Mouse (Mus musculus): ENCODE data around the gene Pimreg. TPM values are rescaled to one million over a fixed set of nuclear protein-coding genes. Genes with fewer than 3 reads are reported as not detected.

Pimreg gene
- 89.1 and 89.5 TPM in 2 replicates for polyA plus RNA-seq (2015; fragmentation: Nextera tagmentation; extraction: Ambion mirVana)

- Histone ChIP-seq H3K27me3 (peaks cover 15% of the 10 kb centered on the region; the same call in 1 of the 2 replicates), H3K4me2 (replicated peaks) (peak within 1 kb of the TSS; percentile 94), H3K4me3 (replicated peaks) (peak within 1 kb of the TSS; percentile 75), H3K9me3 (replicated peaks) (no peaks in the 10 kb centered on the region), H3K4me1 (peaks cover 32% of the 10 kb centered on the region), H3K36me3 (peaks cover 19% of the 10 kb centered on the region; the same call in 1 of the 2 replicates), H3K27ac (replicated peaks) (peak within 1 kb of the TSS; percentile 68), H3K9ac (peak within 1 kb of the TSS; percentile 44)
- ATAC-seq (ENCODE audit: insufficient number of reproducible peaks, low FRiP score, low TSS enrichment, low read depth), result peak; percentile 90
- WGBS, result under 1% methylated on average over 52 of the region's 52 CpGs
Measured at GRCm38 (mm10) chr11:72041768-72042607, at the start of gene Pimreg. Gene Pimreg (plus strand): TSS chr11:72042032.

DNA sequence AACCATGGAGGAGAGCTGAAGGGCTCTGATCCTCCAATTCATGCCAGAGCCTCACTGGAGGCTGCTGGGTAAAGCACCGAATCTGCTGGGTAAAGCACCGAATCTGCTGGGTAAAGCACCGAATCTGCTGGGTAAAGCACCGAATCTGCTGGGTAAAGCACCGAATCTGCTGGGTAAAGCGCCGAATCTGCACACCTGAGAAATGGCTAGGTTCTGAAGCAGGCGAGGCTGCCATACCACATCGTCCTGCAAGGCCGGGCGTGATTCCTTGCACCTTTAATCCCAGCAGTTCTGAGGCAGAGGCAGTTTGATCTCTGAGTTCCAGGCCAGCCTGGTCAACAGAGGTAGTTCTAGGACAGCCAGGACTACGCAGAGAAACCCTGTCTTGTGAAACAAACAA is 49.4 kb upstream of the Pimreg start:
- Histone ChIP-seq H3K4me3 (replicated peaks) (no peak overlapping the region), H3K4me1 (peaks cover 17% of the 10 kb centered on the region), H3K27me3 (peaks cover 2% of the 10 kb centered on the region), H3K9ac (no peak overlapping the region), H3K36me3 (no peaks in the 10 kb centered on the region), H3K9me3 (replicated peaks) (no peaks in the 10 kb centered on the region), H3K4me2 (replicated peaks) (no peak overlapping the region), H3K27ac (replicated peaks) (no peak overlapping the region)
- 88% methylated on average over 12 of the region's 12 CpGs for WGBS
- ATAC-seq (ENCODE audit: insufficient number of reproducible peaks, low FRiP score, low TSS enrichment, low read depth), result no peak

DNA sequence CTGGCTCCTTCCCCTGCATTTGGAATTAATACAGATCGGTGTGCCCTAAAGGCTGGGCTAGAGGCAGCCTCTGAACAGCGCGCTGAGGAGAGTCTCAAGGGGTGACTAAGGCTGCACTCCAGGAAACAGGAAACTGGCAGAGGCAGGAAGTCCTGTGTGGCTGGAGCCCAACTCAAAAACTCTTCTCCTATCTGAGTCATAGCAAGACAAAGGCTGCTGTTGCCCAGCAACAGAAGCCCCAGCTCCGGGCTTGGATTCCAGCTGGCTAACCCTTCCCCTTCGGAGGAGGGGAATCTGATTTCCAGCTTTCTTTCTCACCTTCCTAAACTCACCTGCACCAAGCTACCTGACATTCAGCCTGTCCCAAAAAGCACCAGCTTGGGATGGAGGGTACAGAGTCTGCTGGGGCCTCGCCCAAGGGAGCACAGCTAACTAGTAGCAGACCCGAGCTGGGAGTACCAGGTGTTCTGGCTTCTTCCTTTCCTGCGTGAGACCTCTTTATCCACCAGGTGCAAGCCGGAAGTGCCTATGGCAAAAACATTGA is 45.8 kb upstream of the Pimreg start:
- 0 out of 2 replicates have a peak overlapping the region, but pooled peaks have one; percentile 1 for H3K4me3 ChIP-seq (replicated peaks)

GRCm38 (mm10) chr11:71996805-71997204 is 45.0 kb upstream of the Pimreg start:
- H3K36me3 ChIP-seq, result no peaks in the 10 kb centered on the region
- no peak overlapping the region for H3K4me3 ChIP-seq (replicated peaks)
- H3K4me2 ChIP-seq (replicated peaks), result no peak overlapping the region
- H3K9ac ChIP-seq, result no peak overlapping the region
- no peak overlapping the region for H3K27ac ChIP-seq (replicated peaks)
- WGBS, result 24% methylated on average over 11 of the region's 11 CpGs
- peaks cover 3% of the 10 kb centered on the region; the same call in 1 of the 2 replicates for H3K27me3 ChIP-seq
- peaks cover 17% of the 10 kb centered on the region for H3K4me1 ChIP-seq
- H3K9me3 ChIP-seq (replicated peaks), result no peaks in the 10 kb centered on the region
- ATAC-seq (ENCODE audit: insufficient number of reproducible peaks, low FRiP score, low TSS enrichment, low read depth), result no peak

More for the DNA sequence above, 45.8 kb upstream of the Pimreg start:
- no peaks in the 10 kb centered on the region for H3K36me3 ChIP-seq
- 12% methylated on average over 9 of the region's 9 CpGs for WGBS
- H3K27me3 ChIP-seq, result peaks cover 3% of the 10 kb centered on the region; the same call in 1 of the 2 replicates
- H3K4me1 ChIP-seq, result peaks cover 17% of the 10 kb centered on the region
- H3K9me3 ChIP-seq (replicated peaks), result no peaks in the 10 kb centered on the region
- peak overlapping the region; percentile 69 for H3K27ac ChIP-seq (replicated peaks)
- H3K9ac ChIP-seq, result no peak overlapping the region
- H3K4me2 ChIP-seq (replicated peaks), result peak overlapping the region; percentile 43
- peak; percentile 85 for ATAC-seq (ENCODE audit: insufficient number of reproducible peaks, low FRiP score, low TSS enrichment, low read depth)

GRCm38 (mm10) chr11:72000194-72000593 is 41.6 kb upstream of the Pimreg start:
- Histone ChIP-seq H3K27ac (replicated peaks) (no peak overlapping the region), H3K4me1 (peaks cover 17% of the 10 kb centered on the region), H3K9ac (no peak overlapping the region), H3K4me3 (replicated peaks) (no peak overlapping the region), H3K9me3 (replicated peaks) (no peaks in the 10 kb centered on the region), H3K36me3 (no peaks in the 10 kb centered on the region), H3K27me3 (peaks cover 3% of the 10 kb centered on the region; the same call in 1 of the 2 replicates), H3K4me2 (replicated peaks) (no peak overlapping the region)
- no peak for ATAC-seq (ENCODE audit: insufficient number of reproducible peaks, low FRiP score, low TSS enrichment, low read depth)
- WGBS, result 86% methylated on average over 6 of the region's 6 CpGs

DNA sequence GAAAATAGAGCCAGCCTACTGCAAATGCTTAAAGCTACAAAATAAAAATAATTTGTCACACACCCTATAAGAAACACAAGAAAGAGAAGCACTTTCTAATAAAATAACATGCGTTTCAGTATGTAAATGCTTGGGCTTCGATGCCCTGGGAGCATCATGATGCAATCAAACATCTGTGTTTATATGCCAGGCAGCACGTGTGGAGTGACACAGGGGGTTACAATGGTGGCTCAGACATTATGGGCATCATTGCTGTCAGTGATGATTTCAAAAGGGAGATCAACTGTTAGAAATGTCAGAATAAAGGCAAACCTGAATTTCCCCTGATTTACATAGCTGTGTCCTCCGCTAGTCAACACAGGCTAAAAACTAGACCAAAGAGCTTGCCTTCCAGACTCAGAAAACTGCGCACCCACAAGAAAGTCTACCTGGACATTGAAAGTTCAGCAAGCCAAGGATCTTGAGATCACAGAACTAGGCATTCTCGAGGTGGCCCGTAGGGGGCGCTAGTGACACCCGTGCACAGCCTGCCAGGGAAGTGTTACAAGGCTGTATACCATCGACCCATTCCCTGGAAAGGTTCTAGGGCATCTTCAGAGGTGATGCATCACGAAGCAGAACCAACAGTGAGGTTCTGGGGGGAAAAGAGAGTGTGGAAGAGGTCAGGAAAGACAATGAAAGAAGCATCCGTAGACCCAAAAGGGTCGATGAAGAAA is 39.5 kb upstream of the Pimreg start:
- H3K36me3 ChIP-seq, result no peaks in the 10 kb centered on the region
- 46% methylated on average over 13 of the region's 13 CpGs for WGBS
- no peaks in the 10 kb centered on the region for H3K9me3 ChIP-seq (replicated peaks)
- H3K27me3 ChIP-seq, result peaks cover 2% of the 10 kb centered on the region; the same call in 1 of the 2 replicates
- ATAC-seq (ENCODE audit: insufficient number of reproducible peaks, low FRiP score, low TSS enrichment, low read depth), result no peak
- H3K4me2 ChIP-seq (replicated peaks), result no peak overlapping the region
- H3K4me1 ChIP-seq, result no peaks in the 10 kb centered on the region
- H3K4me3 ChIP-seq (replicated peaks), result no peak overlapping the region
- no peak overlapping the region for H3K9ac ChIP-seq
- H3K27ac ChIP-seq (replicated peaks), result no peak overlapping the region

DNA sequence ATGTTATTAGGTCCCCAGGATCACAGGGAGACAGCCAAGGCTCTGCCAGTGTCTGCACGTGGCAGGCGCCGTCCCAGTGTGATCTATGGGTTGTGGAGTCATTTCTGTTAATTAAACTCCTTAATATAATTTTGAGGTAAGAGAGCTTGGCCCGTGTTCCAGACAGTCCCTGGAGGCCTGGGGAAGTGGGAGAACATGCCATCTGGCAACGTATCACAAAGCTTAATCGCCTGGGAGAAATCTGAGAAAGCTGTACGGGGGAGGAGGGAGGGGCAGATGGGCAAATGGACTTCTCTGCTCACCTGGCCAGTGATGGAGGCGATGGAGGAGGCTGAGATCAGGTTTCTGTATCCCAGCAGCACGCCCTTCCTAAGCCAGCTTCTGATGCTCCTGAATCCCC is 38.7 kb upstream of the Pimreg start:
- peak; percentile 43; the same call in 1 of the 2 replicates for ATAC-seq (ENCODE audit: insufficient number of reproducible peaks, low FRiP score, low TSS enrichment, low read depth)
- Histone ChIP-seq H3K9ac (no peak overlapping the region), H3K27me3 (no peaks in the 10 kb centered on the region), H3K9me3 (replicated peaks) (no peaks in the 10 kb centered on the region), H3K27ac (replicated peaks) (no peak overlapping the region), H3K4me3 (replicated peaks) (no peak overlapping the region), H3K36me3 (no peaks in the 10 kb centered on the region), H3K4me2 (replicated peaks) (no peak overlapping the region), H3K4me1 (no peaks in the 10 kb centered on the region)
- WGBS, result 30% methylated on average over 9 of the region's 9 CpGs

GRCm38 (mm10) chr11:72005547-72005946 is 36.3 kb upstream of the Pimreg start:
- Histone ChIP-seq H3K4me3 (replicated peaks) (no peak overlapping the region), H3K4me1 (0 out of 2 replicates have a peak, but pooled peaks cover 3% of the 10 kb centered on the region), H3K9ac (no peak overlapping the region), H3K27ac (replicated peaks) (no peak overlapping the region), H3K36me3 (no peaks in the 10 kb centered on the region), H3K9me3 (replicated peaks) (no peaks in the 10 kb centered on the region), H3K4me2 (replicated peaks) (no peak overlapping the region), H3K27me3 (no peaks in the 10 kb centered on the region)
- 87% methylated on average over 6 of the region's 6 CpGs for WGBS
- ATAC-seq (ENCODE audit: insufficient number of reproducible peaks, low FRiP score, low TSS enrichment, low read depth), result no peak

DNA sequence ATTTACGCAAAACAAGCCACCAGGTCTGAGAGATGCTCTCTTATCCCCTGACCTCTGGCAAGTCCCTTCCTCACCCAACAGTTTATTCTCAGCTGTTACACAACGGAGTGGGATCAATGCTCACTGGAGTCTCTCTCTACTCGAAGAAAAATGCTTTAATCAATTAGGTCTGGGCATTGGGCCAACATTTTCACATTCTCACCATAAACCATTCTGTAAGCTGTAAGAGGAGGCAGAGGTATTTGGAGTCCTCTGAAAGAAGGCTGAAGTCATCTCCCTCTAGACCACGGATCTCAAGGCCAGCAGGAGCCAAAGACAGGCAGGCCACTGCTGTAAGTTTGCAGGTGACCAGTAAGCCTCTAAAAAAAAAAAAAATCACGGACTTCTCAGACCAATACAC is 31.5 kb upstream of the Pimreg start:
- no peak for ATAC-seq (ENCODE audit: insufficient number of reproducible peaks, low FRiP score, low TSS enrichment, low read depth)
- Histone ChIP-seq H3K36me3 (no peaks in the 10 kb centered on the region), H3K4me1 (peaks cover 20% of the 10 kb centered on the region), H3K9ac (no peak overlapping the region), H3K4me3 (replicated peaks) (no peak overlapping the region), H3K4me2 (replicated peaks) (no peak overlapping the region), H3K27ac (replicated peaks) (no peak overlapping the region), H3K9me3 (replicated peaks) (no peaks in the 10 kb centered on the region), H3K27me3 (no peaks in the 10 kb centered on the region)
- WGBS, result 24% methylated on average over 5 of the region's 5 CpGs

- no peak for ATAC-seq (ENCODE audit: insufficient number of reproducible peaks, low FRiP score, low TSS enrichment, low read depth)
- Histone ChIP-seq H3K27me3 (no peaks in the 10 kb centered on the region), H3K36me3 (no peaks in the 10 kb centered on the region), H3K9ac (no peak overlapping the region), H3K4me2 (replicated peaks) (no peak overlapping the region), H3K9me3 (replicated peaks) (no peaks in the 10 kb centered on the region), H3K4me3 (replicated peaks) (no peak overlapping the region), H3K4me1 (peaks cover 20% of the 10 kb centered on the region), H3K27ac (replicated peaks) (no peak overlapping the region)
- WGBS, result 40% methylated on average over 9 of the region's 9 CpGs
Measured at GRCm38 (mm10) chr11:72010940-72011722, 30.7 kb upstream of the Pimreg start.

All from embryonic facial prominence, embryonic 15.5 days (tissue).